Mouse (Mus musculus) limb, embryonic 11.5 days (tissue): ENCODE results near the gene Engase. TPM values are rescaled to one million over a fixed set of nuclear protein-coding genes. Genes with fewer than 3 reads are reported as not detected.

ENCODE experiments used
- ATAC-seq: fragments of 200-750 bp; cut with Nextera tagmentation; 2 replicates; pipeline ENCODE4 v1.8.0; 2017; ENCODE audit warnings: low read depth; ENCODE audit not compliant: insufficient number of reproducible peaks, low FRiP score, low TSS enrichment
- DNase-seq: peaks from one replicate; pipeline ENCODE4 v3.0.0-alpha.2; 2015; ENCODE audit warnings: low spot score
- H3K27ac ChIP-seq: fragments of 300-500 bp; sonication (generic); replicated peaks from 2 replicates; pipeline ENCODE4 v1.5.1; 2014; ENCODE audit warnings: low read depth, mild to moderate bottlenecking, low read length
- H3K27me3 ChIP-seq: fragments of 300-500 bp; sonication (generic); 2 replicates; pipeline ENCODE4 v1.6.1; 2014; ENCODE audit warnings: mild to moderate bottlenecking, low read length, mixed read lengths; ENCODE audit not compliant: control insufficient read depth, insufficient read depth
- H3K36me3 ChIP-seq: fragments of 300-500 bp; sonication (generic); 2 replicates; pipeline ENCODE4 v1.6.1; 2014; ENCODE audit warnings: mild to moderate bottlenecking, low read length, moderate library complexity, mixed read lengths; ENCODE audit not compliant: control insufficient read depth, insufficient read depth
- H3K4me1 ChIP-seq: fragments of 300-500 bp; sonication (generic); 2 replicates; pipeline ENCODE4 v1.6.1; 2014; ENCODE audit warnings: low read length, mixed read lengths; ENCODE audit not compliant: control insufficient read depth, insufficient read depth
- H3K4me2 ChIP-seq: fragments of 300-500 bp; sonication (generic); 2 replicates; pipeline ENCODE4 v1.6.1; 2014; ENCODE audit warnings: low read depth, mild to moderate bottlenecking, moderate library complexity; ENCODE audit not compliant: severe bottlenecking
- H3K4me3 ChIP-seq: fragments of 300-500 bp; sonication (generic); 2 replicates; pipeline ENCODE4 v1.5.1; 2014; ENCODE audit warnings: low read depth, low read length
- H3K9ac ChIP-seq: fragments of 300-500 bp; sonication (generic); 2 replicates; pipeline ENCODE4 v1.6.1; 2014; ENCODE audit warnings: mild to moderate bottlenecking, low read length
- H3K9me3 ChIP-seq: fragments of 300-500 bp; sonication (generic); 2 replicates; pipeline ENCODE4 v1.6.1; 2016; ENCODE audit warnings: low read length; ENCODE audit not compliant: control insufficient read depth
- WGBS: fragments of 180-500 bp; shearing (Covaris S2); extraction: QIAGEN DNeasy Blood & Tissue Kit; methylation state at CpG from one replicate; pipeline ENCODE4 v1.1.7; 2014; 5-methylcytosine and 5-hydroxymethylcytosine counted together
- polyA plus RNA-seq: library from polyadenylated mRNA; unstranded; fragments of >200 nt; fragmentation: Nextera tagmentation; extraction: Ambion mirVana; gene quantifications from 2 replicates; pipeline ENCODE4 v1.2.1, GENCODE M21; 2014

Gene Engase
- polyA plus RNA-seq, 1 experiment from 2014 or later = 4.8 TPM

- Histone ChIP-seq H3K27me3 (no peaks in the 10 kb centered on the region), H3K4me3 (no peak overlapping the region), H3K36me3 (no peaks in the 10 kb centered on the region), H3K27ac (no peak overlapping the region), H3K4me1 (peaks cover 2% of the 10 kb centered on the region; the same call in 1 of the 2 replicates), H3K4me2 (no peak overlapping the region), H3K9ac (no peak overlapping the region), H3K9me3 (peaks cover 5% of the 10 kb centered on the region)
- ATAC-seq (no peak), DNase-seq (peak; percentile 62)
- WGBS = 66% methylated on average over 6 of the region's 6 CpGs
Observed at GRCm38 (mm10) chr11:118460280-118460679, 16.3 kb upstream of the Engase start.

GRCm38 (mm10) chr11:118467441-118468035 lies 9.1 kb upstream of the Engase start:
- no peak for ATAC-seq
- 72% methylated on average over 11 of the region's 11 CpGs for WGBS
- no peak overlapping the region for H3K9ac ChIP-seq
- no peaks in the 10 kb centered on the region for H3K27me3 ChIP-seq
- no peak overlapping the region for H3K4me2 ChIP-seq
- no peak overlapping the region for H3K27ac ChIP-seq
- no peak for DNase-seq
- H3K36me3 ChIP-seq = no peaks in the 10 kb centered on the region
- H3K9me3 ChIP-seq = no peaks in the 10 kb centered on the region
- H3K4me1 ChIP-seq = no peaks in the 10 kb centered on the region
- no peak overlapping the region for H3K4me3 ChIP-seq

- Histone ChIP-seq H3K27ac (no peak overlapping the region), H3K4me2 (no peak overlapping the region), H3K4me1 (no peaks in the 10 kb centered on the region), H3K9ac (no peak overlapping the region), H3K36me3 (no peaks in the 10 kb centered on the region), H3K4me3 (no peak overlapping the region), H3K27me3 (no peaks in the 10 kb centered on the region), H3K9me3 (no peaks in the 10 kb centered on the region)
- DNase-seq = no peak
- no peak for ATAC-seq
- WGBS = 82% methylated on average over 10 of the region's 10 CpGs
Observed at GRCm38 (mm10) chr11:118469509-118470160, 7.0 kb upstream of the Engase start.

- Histone ChIP-seq H3K4me3 (no peak overlapping the region), H3K9me3 (no peaks in the 10 kb centered on the region), H3K9ac (no peak overlapping the region), H3K27ac (no peak overlapping the region), H3K4me2 (no peak overlapping the region), H3K4me1 (no peaks in the 10 kb centered on the region), H3K36me3 (no peaks in the 10 kb centered on the region), H3K27me3 (no peaks in the 10 kb centered on the region)
- 34% methylated on average over 12 of the region's 12 CpGs for WGBS
- ATAC-seq = no peak
- DNase-seq = peak; percentile 48
Observed at GRCm38 (mm10) chr11:118470234-118470966, 6.2 kb upstream of the Engase start.

GRCm38 (mm10) chr11:118471676-118472075 lies 5.0 kb upstream of the Engase start:
- H3K27ac ChIP-seq = no peak overlapping the region
- WGBS = 87% methylated on average over 13 of the region's 13 CpGs
- H3K4me1 ChIP-seq = no peaks in the 10 kb centered on the region
- ATAC-seq = no peak
- DNase-seq = no peak
- no peaks in the 10 kb centered on the region for H3K9me3 ChIP-seq
- H3K36me3 ChIP-seq = no peaks in the 10 kb centered on the region
- no peak overlapping the region for H3K4me2 ChIP-seq
- no peaks in the 10 kb centered on the region for H3K27me3 ChIP-seq
- no peak overlapping the region for H3K4me3 ChIP-seq
- no peak overlapping the region for H3K9ac ChIP-seq

- 84% methylated on average over 1 of the region's 1 CpGs for WGBS
- Histone ChIP-seq H3K36me3 (no peaks in the 10 kb centered on the region), H3K27me3 (no peaks in the 10 kb centered on the region), H3K4me1 (peaks cover 4% of the 10 kb centered on the region; the same call in 1 of the 2 replicates), H3K4me2 (no peak overlapping the region), H3K9ac (no peak overlapping the region), H3K9me3 (no peaks in the 10 kb centered on the region), H3K4me3 (no peak overlapping the region), H3K27ac (no peak overlapping the region)
- ATAC-seq (no peak), DNase-seq (no peak)
Observed at GRCm38 (mm10) chr11:118473161-118473560, 3.5 kb upstream of the Engase start.

- DNase-seq (no peak), ATAC-seq (no peak)
- Histone ChIP-seq H3K27me3 (no peaks in the 10 kb centered on the region), H3K36me3 (no peaks in the 10 kb centered on the region), H3K4me1 (peaks cover 4% of the 10 kb centered on the region; the same call in 1 of the 2 replicates), H3K9ac (no peak overlapping the region), H3K9me3 (no peaks in the 10 kb centered on the region), H3K27ac (no peak overlapping the region), H3K4me3 (no peak overlapping the region), H3K4me2 (no peak overlapping the region)
- WGBS = 85% methylated on average over 6 of the region's 6 CpGs
Observed at GRCm38 (mm10) chr11:118473842-118474500, 2.7 kb upstream of the Engase start.

GRCm38 (mm10) chr11:118475496-118476083 lies 1.0 kb upstream of the Engase start:
- Histone ChIP-seq H3K4me3 (no peak overlapping the region), H3K9me3 (no peaks in the 10 kb centered on the region), H3K9ac (no peak overlapping the region), H3K27ac (no peak overlapping the region), H3K4me1 (peaks cover 4% of the 10 kb centered on the region; the same call in 1 of the 2 replicates), H3K4me2 (no peak overlapping the region), H3K36me3 (no peaks in the 10 kb centered on the region), H3K27me3 (no peaks in the 10 kb centered on the region)
- 56% methylated on average over 7 of the region's 7 CpGs for WGBS
- ATAC-seq = no peak
- DNase-seq = no peak
